Mouse (Mus musculus): ENCODE data around the gene Arhgap22. TPM values are rescaled to one million over a fixed set of nuclear protein-coding genes. Genes with fewer than 3 reads are reported as not detected.
A peak's percentile ranks its signal among the peaks of the same experiment; 100 is the strongest.

Arhgap22 gene
- polyA plus RNA-seq, 1 experiment from 2014 or later, result 7.6 TPM

DNA sequence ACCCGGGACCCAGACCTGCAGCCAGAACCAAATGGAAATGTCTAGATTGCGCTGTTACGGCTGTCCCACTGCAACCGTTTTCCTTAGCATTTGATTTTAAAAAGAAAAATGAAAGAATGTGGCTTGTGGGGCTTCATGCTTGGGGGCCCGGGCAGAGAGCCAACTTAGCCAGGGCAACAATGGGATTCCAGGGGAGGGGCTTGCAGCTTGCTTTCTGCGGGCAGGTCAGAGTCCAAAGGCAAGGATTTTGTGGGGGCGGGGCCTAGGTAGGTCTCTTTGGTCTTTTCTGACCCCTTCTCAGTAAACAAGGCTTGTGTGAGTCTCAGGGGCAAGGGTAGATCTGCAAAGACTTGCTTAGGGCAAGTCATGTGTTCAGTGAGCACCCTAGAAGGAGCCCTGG lies 107.0 kb downstream of the Arhgap22 start:
- Histone ChIP-seq H3K4me1 (peaks cover 22% of the 10 kb centered on the region), H3K4me2 (replicated peaks) (peak overlapping the region; percentile 98), H3K27me3 (replicated peaks) (peaks cover 33% of the 10 kb centered on the region), H3K9ac (no peak overlapping the region), H3K27ac (no peak overlapping the region), H3K9me3 (no peaks in the 10 kb centered on the region), H3K36me3 (no peaks in the 10 kb centered on the region), H3K4me3 (no peak overlapping the region)
- 11% methylated on average over 7 of the region's 7 CpGs for WGBS
- no peak for ATAC-seq (ENCODE audit: low FRiP score, low read depth)

- WGBS, result 28% methylated on average over 7 of the region's 7 CpGs
- Histone ChIP-seq H3K4me3 (no peak overlapping the region), H3K27ac (no peak overlapping the region), H3K27me3 (replicated peaks) (peaks cover 33% of the 10 kb centered on the region), H3K9ac (no peak overlapping the region), H3K4me1 (peaks cover 22% of the 10 kb centered on the region), H3K9me3 (no peaks in the 10 kb centered on the region), H3K36me3 (no peaks in the 10 kb centered on the region), H3K4me2 (replicated peaks) (peak overlapping the region; percentile 34; the same call in 1 of the 2 replicates)
- no peak for ATAC-seq (ENCODE audit: low FRiP score, low read depth)
Observed at GRCm38 (mm10) chr14:33322661-33323088, 108.8 kb downstream of the Arhgap22 start.

DNA sequence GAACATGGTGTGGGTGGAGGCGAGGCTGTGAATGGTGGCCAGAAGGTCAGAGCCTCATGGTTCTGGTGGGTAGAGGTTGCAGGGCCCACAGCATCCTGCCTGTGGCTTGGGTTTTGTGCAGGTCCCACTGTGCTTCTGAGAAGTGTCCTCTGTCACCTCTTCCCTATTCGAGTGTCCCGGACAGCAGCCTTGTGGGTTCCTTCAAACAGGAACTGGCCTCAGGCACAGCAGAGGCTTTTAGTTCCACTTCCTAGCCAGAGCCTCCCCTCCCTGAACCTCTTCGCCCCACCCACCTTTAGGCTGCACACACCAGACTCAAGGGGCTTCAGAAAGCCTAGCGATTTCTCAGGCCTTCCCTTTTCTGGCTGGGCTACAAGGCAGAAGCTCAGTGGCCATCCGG lies 110.7 kb downstream of the Arhgap22 start:
- ATAC-seq (ENCODE audit: low FRiP score, low read depth), result no peak
- 74% methylated on average over 6 of the region's 6 CpGs for WGBS
- H3K9ac ChIP-seq, result no peak overlapping the region
- H3K36me3 ChIP-seq, result no peaks in the 10 kb centered on the region
- H3K4me1 ChIP-seq, result peaks cover 25% of the 10 kb centered on the region
- H3K9me3 ChIP-seq, result no peaks in the 10 kb centered on the region
- no peak overlapping the region for H3K27ac ChIP-seq
- H3K4me2 ChIP-seq (replicated peaks), result no peak overlapping the region
- H3K4me3 ChIP-seq, result no peak overlapping the region
- peaks cover 21% of the 10 kb centered on the region for H3K27me3 ChIP-seq (replicated peaks)

GRCm38 (mm10) chr14:33328369-33328768 lies 114.5 kb downstream of the Arhgap22 start:
- no peaks in the 10 kb centered on the region for H3K36me3 ChIP-seq
- H3K4me3 ChIP-seq, result no peak overlapping the region
- no peaks in the 10 kb centered on the region for H3K27me3 ChIP-seq (replicated peaks)
- no peak overlapping the region for H3K9ac ChIP-seq
- ATAC-seq (ENCODE audit: low FRiP score, low read depth), result 0 out of 2 replicates have a peak, but pooled peaks have one; percentile 41
- H3K9me3 ChIP-seq, result no peaks in the 10 kb centered on the region
- H3K4me2 ChIP-seq (replicated peaks), result no peak overlapping the region
- peaks cover 6% of the 10 kb centered on the region; the same call in 1 of the 2 replicates for H3K4me1 ChIP-seq
- no peak overlapping the region for H3K27ac ChIP-seq
- WGBS, result 26% methylated on average over 5 of the region's 5 CpGs

GRCm38 (mm10) chr14:33329297-33329805 lies 115.5 kb downstream of the Arhgap22 start:
- Histone ChIP-seq H3K27me3 (replicated peaks) (no peaks in the 10 kb centered on the region), H3K4me2 (replicated peaks) (no peak overlapping the region), H3K27ac (no peak overlapping the region), H3K9me3 (no peaks in the 10 kb centered on the region), H3K4me3 (no peak overlapping the region), H3K4me1 (peaks cover 6% of the 10 kb centered on the region; the same call in 1 of the 2 replicates), H3K9ac (no peak overlapping the region), H3K36me3 (no peaks in the 10 kb centered on the region)
- ATAC-seq (ENCODE audit: low FRiP score, low read depth), result no peak
- 91% methylated on average over 5 of the region's 5 CpGs for WGBS

GRCm38 (mm10) chr14:33330986-33331385 lies 117.2 kb downstream of the Arhgap22 start:
- no peak overlapping the region for H3K27ac ChIP-seq
- no peaks in the 10 kb centered on the region for H3K9me3 ChIP-seq
- H3K36me3 ChIP-seq, result no peaks in the 10 kb centered on the region
- no peak overlapping the region for H3K4me3 ChIP-seq
- no peaks in the 10 kb centered on the region for H3K27me3 ChIP-seq (replicated peaks)
- 63% methylated on average over 4 of the region's 4 CpGs for WGBS
- H3K9ac ChIP-seq, result no peak overlapping the region
- H3K4me2 ChIP-seq (replicated peaks), result no peak overlapping the region
- ATAC-seq (ENCODE audit: low FRiP score, low read depth), result no peak
- peaks cover 10% of the 10 kb centered on the region; the same call in 1 of the 2 replicates for H3K4me1 ChIP-seq

DNA sequence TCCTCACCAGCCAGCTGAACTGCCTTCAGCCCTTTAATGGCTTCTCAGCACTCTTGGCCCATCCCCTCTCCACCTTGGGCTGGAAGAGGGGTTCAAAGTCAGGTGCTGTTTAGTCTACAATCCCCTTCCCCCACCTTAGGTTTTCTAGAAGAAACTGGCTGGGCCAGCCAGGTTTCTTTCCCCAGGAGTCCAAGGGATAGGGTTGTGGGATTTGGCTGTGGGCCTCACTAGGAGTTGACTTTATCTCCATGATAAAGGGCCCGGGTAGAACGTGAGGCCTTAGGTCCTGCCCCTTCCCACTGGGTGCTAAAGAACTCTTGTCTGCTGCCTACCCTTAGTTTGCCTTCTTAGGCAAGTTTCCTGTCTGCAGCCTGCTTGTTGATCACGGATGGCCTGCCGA lies 117.8 kb downstream of the Arhgap22 start:
- H3K36me3 ChIP-seq, result no peaks in the 10 kb centered on the region
- H3K27me3 ChIP-seq (replicated peaks), result no peaks in the 10 kb centered on the region
- H3K27ac ChIP-seq, result no peak overlapping the region
- ATAC-seq (ENCODE audit: low FRiP score, low read depth), result no peak
- 40% methylated on average over 4 of the region's 4 CpGs for WGBS
- H3K4me1 ChIP-seq, result peaks cover 10% of the 10 kb centered on the region; the same call in 1 of the 2 replicates
- H3K9ac ChIP-seq, result no peak overlapping the region
- H3K9me3 ChIP-seq, result no peaks in the 10 kb centered on the region
- no peak overlapping the region for H3K4me3 ChIP-seq
- no peak overlapping the region for H3K4me2 ChIP-seq (replicated peaks)

DNA sequence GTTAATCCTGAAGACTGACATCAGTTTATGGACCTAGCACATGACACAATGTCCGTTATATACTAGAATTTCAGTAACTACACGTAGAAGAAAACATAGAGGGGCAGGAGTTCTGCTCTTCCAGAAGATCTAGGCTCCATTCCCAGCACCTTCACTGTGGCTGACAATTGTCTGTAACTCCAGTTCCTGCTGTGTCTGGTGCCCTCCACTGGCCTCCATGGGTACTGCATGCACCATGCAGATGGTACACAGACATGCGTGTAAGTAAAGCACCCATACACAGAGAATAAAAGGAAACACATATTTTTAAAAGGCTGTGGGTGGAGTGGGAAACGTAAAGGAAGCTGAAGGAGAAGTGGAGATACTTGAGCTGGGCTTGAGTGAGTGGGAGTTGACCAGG lies 120.0 kb downstream of the Arhgap22 start:
- 85% methylated on average over 4 of the region's 4 CpGs for WGBS
- H3K36me3 ChIP-seq, result no peaks in the 10 kb centered on the region
- peaks cover 5% of the 10 kb centered on the region; the same call in 1 of the 2 replicates for H3K4me1 ChIP-seq
- ATAC-seq (ENCODE audit: low FRiP score, low read depth), result no peak
- no peak overlapping the region for H3K9ac ChIP-seq
- no peak overlapping the region for H3K4me3 ChIP-seq
- no peak overlapping the region for H3K4me2 ChIP-seq (replicated peaks)
- H3K27me3 ChIP-seq (replicated peaks), result no peaks in the 10 kb centered on the region
- H3K27ac ChIP-seq, result no peak overlapping the region
- no peaks in the 10 kb centered on the region for H3K9me3 ChIP-seq

DNA sequence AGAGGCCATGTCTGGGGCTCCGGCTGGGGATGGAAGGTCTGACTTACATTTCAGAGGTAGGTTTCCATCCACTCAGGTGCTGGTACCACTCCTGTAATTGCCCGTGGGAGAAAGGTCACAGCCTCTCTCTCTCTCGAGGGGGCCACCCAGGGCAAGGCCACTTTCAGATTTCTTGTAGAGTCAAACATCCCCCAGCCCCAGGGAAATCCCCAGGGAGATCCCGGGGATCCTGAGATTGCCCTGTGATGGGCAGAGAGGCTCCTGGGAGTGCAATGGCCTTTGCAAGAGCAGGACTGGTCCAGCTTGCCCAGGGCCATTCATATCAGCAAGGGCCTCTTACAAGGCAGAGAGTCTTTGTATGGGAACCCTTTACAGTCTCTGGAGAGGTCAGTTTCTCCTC lies 120.6 kb downstream of the Arhgap22 start:
- WGBS, result 80% methylated on average over 4 of the region's 4 CpGs
- no peaks in the 10 kb centered on the region for H3K36me3 ChIP-seq
- no peak for ATAC-seq (ENCODE audit: low FRiP score, low read depth)

GRCm38 (mm10) chr14:33335733-33336132 lies 121.9 kb downstream of the Arhgap22 start:
- no peak for ATAC-seq (ENCODE audit: low FRiP score, low read depth)
- H3K9me3 ChIP-seq, result no peaks in the 10 kb centered on the region
- WGBS, result 73% methylated on average over 6 of the region's 6 CpGs

More for the DNA sequence above, 120.6 kb downstream of the Arhgap22 start:
- no peak overlapping the region for H3K4me2 ChIP-seq (replicated peaks)
- H3K4me1 ChIP-seq, result peaks cover 5% of the 10 kb centered on the region; the same call in 1 of the 2 replicates
- H3K9me3 ChIP-seq, result no peaks in the 10 kb centered on the region
- no peak overlapping the region for H3K27ac ChIP-seq
- no peaks in the 10 kb centered on the region for H3K27me3 ChIP-seq (replicated peaks)
- H3K4me3 ChIP-seq, result no peak overlapping the region
- no peak overlapping the region for H3K9ac ChIP-seq

GRCm38 (mm10) chr14:33338684-33339083 lies 124.9 kb downstream of the Arhgap22 start:
- Histone ChIP-seq H3K27me3 (replicated peaks) (no peaks in the 10 kb centered on the region), H3K9ac (no peak overlapping the region), H3K4me1 (peaks cover 5% of the 10 kb centered on the region), H3K36me3 (no peaks in the 10 kb centered on the region), H3K9me3 (no peaks in the 10 kb centered on the region), H3K27ac (no peak overlapping the region), H3K4me2 (replicated peaks) (no peak overlapping the region), H3K4me3 (no peak overlapping the region)
- 74% methylated on average over 5 of the region's 5 CpGs for WGBS
- no peak for ATAC-seq (ENCODE audit: low FRiP score, low read depth)

More at GRCm38 (mm10) chr14:33335733-33336132, 121.9 kb downstream of the Arhgap22 start:
- Histone ChIP-seq H3K4me2 (replicated peaks) (no peak overlapping the region), H3K9ac (no peak overlapping the region), H3K27ac (no peak overlapping the region), H3K27me3 (replicated peaks) (no peaks in the 10 kb centered on the region), H3K4me3 (no peak overlapping the region), H3K4me1 (peaks cover 5% of the 10 kb centered on the region; the same call in 1 of the 2 replicates), H3K36me3 (no peaks in the 10 kb centered on the region)

DNA sequence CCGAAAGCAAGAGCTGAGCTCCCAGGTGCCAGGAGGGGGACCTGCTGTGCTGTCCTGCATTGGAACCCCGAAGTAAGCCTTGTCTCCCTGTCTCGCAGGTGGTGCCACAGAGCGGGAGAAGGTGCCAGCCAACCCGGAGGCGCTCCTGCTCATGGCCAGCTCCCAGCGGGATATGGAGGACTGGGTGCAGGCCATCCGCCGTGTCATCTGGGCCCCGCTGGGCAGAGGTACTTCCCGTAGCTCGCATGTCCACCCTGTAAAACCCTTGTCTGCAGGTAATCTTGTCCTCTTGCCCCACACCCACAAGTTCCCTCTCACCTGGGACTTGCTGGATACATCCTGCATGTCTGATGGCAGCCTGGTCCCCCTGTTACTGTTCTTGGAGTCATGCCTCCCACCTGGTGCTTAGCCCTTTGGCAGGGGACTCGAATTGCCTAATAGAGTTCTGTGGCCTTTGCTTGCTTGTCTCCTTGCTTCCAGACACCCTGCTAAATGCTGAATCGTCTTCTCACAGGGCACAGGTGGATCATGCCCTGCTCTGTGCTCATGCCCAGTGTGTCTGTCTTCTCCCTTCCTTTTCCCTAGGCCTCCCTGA lies 129.4 kb downstream of the Arhgap22 start:
- H3K4me3 ChIP-seq, result no peak overlapping the region
- H3K4me1 ChIP-seq, result no peaks in the 10 kb centered on the region; the same call in 1 of the 2 replicates
- no peak overlapping the region for H3K9ac ChIP-seq
- H3K4me2 ChIP-seq (replicated peaks), result no peak overlapping the region
- ATAC-seq (ENCODE audit: low FRiP score, low read depth), result no peak
- no peak overlapping the region for H3K27ac ChIP-seq
- 87% methylated on average over 14 of the region's 14 CpGs for WGBS
- no peaks in the 10 kb centered on the region for H3K9me3 ChIP-seq
- H3K27me3 ChIP-seq (replicated peaks), result no peaks in the 10 kb centered on the region
- H3K36me3 ChIP-seq, result no peaks in the 10 kb centered on the region

GRCm38 (mm10) chr14:33346546-33346945 lies 132.7 kb downstream of the Arhgap22 start:
- Histone ChIP-seq H3K27me3 (replicated peaks) (peaks cover 28% of the 10 kb centered on the region), H3K9ac (no peak overlapping the region), H3K9me3 (no peaks in the 10 kb centered on the region), H3K4me2 (replicated peaks) (no peak overlapping the region), H3K4me3 (no peak overlapping the region), H3K27ac (no peak overlapping the region), H3K36me3 (no peaks in the 10 kb centered on the region), H3K4me1 (peaks cover 7% of the 10 kb centered on the region)
- no peak for ATAC-seq (ENCODE audit: low FRiP score, low read depth)
- 82% methylated on average over 6 of the region's 6 CpGs for WGBS

All from neural tube, embryonic 12.5 days (tissue).